Mouse (Mus musculus) spleen, adult 2 months (tissue): ENCODE measurements around the gene Scn9a.

ENCODE experiments used
- CTCF ChIP-seq: fragments of 200-500 bp; IDR thresholded peaks from 2 replicates; pipeline ENCODE4 v1.5.1; 2011; ENCODE audit warnings: mild to moderate bottlenecking, inconsistent platforms; ENCODE audit not compliant: insufficient read depth, insufficient read length, insufficient replicate concordance; ENCODE audit errors: extremely low read depth
- POLR2A ChIP-seq: fragments of 200-500 bp; IDR thresholded peaks from 2 replicates; pipeline ENCODE4 v1.6.1; 2011; ENCODE audit warnings: low read depth, low read length, inconsistent platforms

GRCm38 (mm10) chr2:66465484-66465883, 169.3 kb downstream of the Scn9a start:
- TF ChIP-seq CTCF (no peak), POLR2A (no peak)
